Comparison of ENCODE assay signal across 9 mouse cellular contexts in the genomic region with DNA sequence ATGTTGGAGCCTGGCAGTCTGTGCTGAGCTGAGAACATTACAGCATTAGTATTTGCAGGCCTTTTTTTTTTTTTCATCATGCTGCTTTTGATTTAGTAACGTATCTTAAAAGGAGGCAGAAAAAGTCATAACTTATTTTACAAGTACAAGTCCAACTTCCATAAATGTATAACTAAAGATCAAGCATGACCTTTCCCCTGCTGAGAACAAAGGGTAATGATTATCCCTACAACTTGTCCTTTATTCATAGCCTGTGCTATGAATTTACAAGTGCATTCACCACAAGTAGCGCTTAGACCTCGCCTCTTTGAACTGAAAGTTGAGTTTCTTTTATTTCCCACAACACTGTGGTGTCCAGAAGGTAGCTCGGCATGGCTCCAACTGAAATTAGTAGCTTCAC. TPM values are rescaled to one million over a fixed set of nuclear protein-coding genes. Genes with fewer than 3 reads are reported as not detected.
DNase-seq lines count a peak whose midpoint lies in the region; ATAC-seq lines count a peak whose summit lies in the region.
"Had no signal": no experiment of that assay in that cellular context is flagged by ENCODE, and none has a peak within 500 bp of the region (broad histone marks: within the 10 kb centered on the region; RNA-seq: fewer than 3 reads in every experiment).

No protein-coding gene starts in this region.

- H3K9me3 ChIP-seq in intestine, embryonic 15.5 days, result no peaks in the 10 kb centered on the region
- no peaks in the 10 kb centered on the region for H3K9me3 ChIP-seq in midbrain, embryonic 15.5 days

- 75% methylated on average over 4 of the region's 4 CpGs for WGBS in intestine, embryonic 15.5 days
- WGBS in midbrain, embryonic 15.5 days, result 78% methylated on average over 4 of the region's 4 CpGs

- no peak overlapping the region for H3K9ac ChIP-seq in intestine, embryonic 15.5 days
- H3K9ac ChIP-seq in midbrain, embryonic 15.5 days, result no peak overlapping the region

- H3K4me3 ChIP-seq in intestine, embryonic 15.5 days (replicated peaks), result peak overlapping the region; percentile 45; the same call in 1 of the 2 replicates
- H3K4me3 ChIP-seq in midbrain, embryonic 15.5 days, result peak overlapping the region; percentile 67; the same call in 1 of the 2 replicates

- no peaks in the 10 kb centered on the region for H3K4me1 ChIP-seq in intestine, embryonic 15.5 days (replicated peaks)
- H3K4me1 ChIP-seq in midbrain, embryonic 15.5 days, result peaks cover 10% of the 10 kb centered on the region

- peak overlapping the region; percentile 64 for H3K4me2 ChIP-seq in intestine, embryonic 15.5 days (replicated peaks)
- H3K4me2 ChIP-seq in midbrain, embryonic 15.5 days, result peak overlapping the region; percentile 73

- H3K27ac ChIP-seq in intestine, embryonic 15.5 days, result peak overlapping the region; percentile 73; the same call in 1 of the 2 replicates
- H3K27ac ChIP-seq in midbrain, embryonic 15.5 days, result no peak overlapping the region

- peak; percentile 7 to 8 for DNase-seq in cerebellum, adult 18-20 months
- no peak for DNase-seq in cerebellum, postnatal 36 days
- peak; percentile 15 to 53 for DNase-seq in kidney, adult 8-10 months
- no peak for DNase-seq in kidney, postnatal 10 days
- no peak for DNase-seq in urinary bladder, adult 2 months (ENCODE audit: low spot score)

- H3K36me3 ChIP-seq in intestine, embryonic 15.5 days, result no peaks in the 10 kb centered on the region
- no peaks in the 10 kb centered on the region for H3K36me3 ChIP-seq in midbrain, embryonic 15.5 days (replicated peaks)

- ATAC-seq in intestine, embryonic 15.5 days, result no peak
- no peak for ATAC-seq in midbrain, embryonic 15.5 days (replicated peaks)
- no peak for ATAC-seq in inflammation-experienced regulatory T-cells, adult 6 months

- no peaks in the 10 kb centered on the region for H3K27me3 ChIP-seq in intestine, embryonic 15.5 days (replicated peaks)
- H3K27me3 ChIP-seq in midbrain, embryonic 15.5 days (replicated peaks), result no peaks in the 10 kb centered on the region

RNA-seq across cellular contexts. Expression of a gene that starts 1.5 kb away (rescaled TPM):
- 15.6 and 18.7 TPM in 2 replicates for polyA plus RNA-seq in intestine, embryonic 15.5 days (2015; fragmentation: Nextera tagmentation; extraction: Ambion mirVana)
- 53.1 and 56.9 TPM in 2 replicates for polyA plus RNA-seq in midbrain, embryonic 15.5 days (2015; fragmentation: Nextera tagmentation; extraction: Ambion mirVana)
- 10 to 100 TPM in 1 of 3 experiments, 1 to 10 TPM in 2; 7.0 to 10.7 (median 9.0) TPM for polyA plus RNA-seq in inflammation-experienced regulatory T-cells, adult 6 months (2017; shearing (Covaris generic))
- 4.7 and 4.9 TPM in 2 replicates for polyA plus RNA-seq in urinary bladder, adult 2 months (2012; rRNA removed)

RNA-seq across cellular contexts. Expression of a gene that starts 30.5 kb away (rescaled TPM):
- polyA plus RNA-seq in intestine, embryonic 15.5 days (2015; fragmentation: Nextera tagmentation; extraction: Ambion mirVana), result not detected in 2 replicates
- not detected in 2 replicates for polyA plus RNA-seq in midbrain, embryonic 15.5 days (2015; fragmentation: Nextera tagmentation; extraction: Ambion mirVana)
- not detected for polyA plus RNA-seq in inflammation-experienced regulatory T-cells, adult 6 months (2017; shearing (Covaris generic))
- polyA plus RNA-seq in urinary bladder, adult 2 months (2012; rRNA removed), result not detected in 2 replicates
- polyA plus RNA-seq: embryonic facial prominence, embryonic 11.5 days had no signal

RNA-seq across cellular contexts. Expression of a gene that starts 47.5 kb away (rescaled TPM):
- not detected in 2 replicates for polyA plus RNA-seq in intestine, embryonic 15.5 days (2015; fragmentation: Nextera tagmentation; extraction: Ambion mirVana)
- polyA plus RNA-seq in midbrain, embryonic 15.5 days (2015; fragmentation: Nextera tagmentation; extraction: Ambion mirVana), result not detected in 2 replicates
- not detected for polyA plus RNA-seq in inflammation-experienced regulatory T-cells, adult 6 months (2017; shearing (Covaris generic))
- not detected in 2 replicates for polyA plus RNA-seq in urinary bladder, adult 2 months (2012; rRNA removed)
- polyA plus RNA-seq: embryonic facial prominence, embryonic 11.5 days had no signal

RNA-seq across cellular contexts. Expression of a gene that starts 50.9 kb away (rescaled TPM):
- 0.59 and 0.81 TPM in 2 replicates for polyA plus RNA-seq in intestine, embryonic 15.5 days (2015; fragmentation: Nextera tagmentation; extraction: Ambion mirVana)
- 2.8 and 3.2 TPM in 2 replicates for polyA plus RNA-seq in midbrain, embryonic 15.5 days (2015; fragmentation: Nextera tagmentation; extraction: Ambion mirVana)
- polyA plus RNA-seq in inflammation-experienced regulatory T-cells, adult 6 months (2017; shearing (Covaris generic)), result not detected
- polyA plus RNA-seq in urinary bladder, adult 2 months (2012; rRNA removed), result 0.31 and 0.40 TPM in 2 replicates

Comparison
In these comparisons a context has a peak if more than half of its experiments do, and no peak if none do; other contexts are left out.
1. DNase-seq: peak in cerebellum, adult 18-20 months (2 of 2) and kidney, adult 8-10 months (2 of 2); none in cerebellum, postnatal 36 days (0 of 2), kidney, postnatal 10 days (single experiment) and urinary bladder, adult 2 months (single experiment).